Mouse (Mus musculus) megakaryocyte-erythroid progenitor cell, adult 5-6 weeks (primary cell): Measurements from ENCODE around the gene Abcc10. TPM values are rescaled to one million over a fixed set of nuclear protein-coding genes. Genes with fewer than 3 reads are reported as not detected.

Source experiments
- ATAC-seq: replicated peaks from 2 replicates; pipeline ENCODE4 v1.8.0; 2016; ENCODE audit warnings: mild to moderate bottlenecking, inconsistent platforms; ENCODE audit not compliant: severe bottlenecking, poor library complexity, low FRiP score, low TSS enrichment
- total RNA-seq, 2 experiments: library from RNA; stranded (forward) in 1 of 2; stranded (reverse) in 1 of 2; fragments of 200-1000, 215-1000 nt in 1 of 2; fragments of >200 nt in 1 of 2; fragmentation: Nextera tagmentation in 1 of 2; gene quantifications; 2 replicates each; pipeline ENCODE4 v1.2.3; 2014 to 2017

Gene Abcc10
- total RNA-seq, 2 experiments from 2014 or later = 1.6 to 5.8 TPM

DNA sequence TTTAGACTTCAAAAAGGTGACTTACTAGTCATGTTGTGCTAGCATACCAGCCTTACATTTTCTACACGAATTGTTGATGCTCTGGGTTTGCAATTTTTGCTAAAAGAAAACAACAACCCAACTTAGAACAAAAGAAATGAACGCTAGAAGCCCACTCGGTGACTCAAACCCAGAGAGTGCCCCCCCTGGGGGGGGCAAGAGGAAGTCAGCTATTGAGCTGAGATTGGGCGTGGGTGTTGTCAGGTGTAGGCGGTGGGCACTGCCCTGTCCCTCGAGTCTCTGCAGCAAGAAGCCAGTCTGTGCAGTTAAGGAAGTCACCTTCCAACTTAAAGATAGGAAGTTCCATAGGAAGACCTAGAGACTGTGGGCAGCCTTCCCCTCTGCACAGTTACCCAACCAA lies 31.6 kb downstream of the Abcc10 start:
- ATAC-seq = no peak

DNA sequence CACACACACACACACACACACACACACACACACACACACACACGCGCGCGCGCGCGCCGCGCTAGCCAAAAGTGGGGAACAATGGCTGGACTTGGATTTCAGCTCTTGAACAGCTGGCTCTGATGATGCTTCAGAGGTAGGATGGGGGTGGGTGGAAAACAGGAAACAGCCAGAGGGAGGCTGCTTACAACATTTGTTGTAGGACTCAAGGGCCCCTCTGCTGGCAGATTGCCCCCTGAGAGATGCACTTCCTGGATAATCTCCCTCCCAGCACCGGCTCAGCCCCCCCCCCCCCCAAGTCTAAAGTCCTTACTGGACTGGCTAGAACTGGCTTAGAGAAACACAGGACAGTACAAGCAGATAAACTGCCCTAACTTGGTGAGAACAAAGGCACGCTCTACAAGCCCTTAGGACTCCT lies 40.5 kb downstream of the Abcc10 start:
- no peak for ATAC-seq

DNA sequence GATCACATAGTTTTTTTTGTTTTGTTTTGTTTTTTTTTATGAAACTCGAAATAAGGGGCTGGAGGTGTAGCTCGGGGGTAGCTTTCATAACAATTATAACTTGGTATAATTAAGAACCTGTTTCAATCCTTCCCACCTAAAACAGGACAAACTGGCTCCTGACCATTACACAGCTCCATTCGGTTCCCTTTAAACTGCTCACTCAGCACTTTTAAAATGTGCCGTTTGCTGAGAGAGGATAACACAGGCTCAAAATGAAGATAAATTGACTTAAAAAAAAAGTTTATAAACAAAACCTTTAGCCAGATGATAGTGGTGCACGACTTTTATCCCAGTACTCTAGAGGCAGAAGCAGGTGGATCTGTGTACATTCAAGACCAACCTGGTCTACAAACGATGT lies 42.7 kb downstream of the Abcc10 start:
- ATAC-seq = no peak

DNA sequence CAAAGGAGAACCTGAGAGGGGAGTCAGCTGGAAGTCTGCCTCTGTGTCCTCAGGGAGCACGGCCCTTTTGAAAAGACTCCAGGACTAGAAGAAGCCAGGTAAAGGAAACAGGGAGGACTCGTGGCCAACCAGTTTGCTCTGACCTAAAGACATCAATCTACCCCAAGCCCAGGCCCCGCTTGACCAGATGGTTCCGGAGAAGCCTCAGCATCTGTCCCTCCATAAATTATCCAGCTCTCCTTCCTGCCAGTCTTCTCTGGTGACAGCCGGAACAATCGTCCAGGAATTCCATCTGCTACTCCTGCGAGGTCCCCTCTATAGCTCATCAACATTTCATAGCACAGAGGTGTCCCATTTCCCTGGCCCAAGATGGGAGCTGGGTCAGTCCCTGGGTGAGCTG lies 43.5 kb downstream of the Abcc10 start:
- ATAC-seq = no peak

DNA sequence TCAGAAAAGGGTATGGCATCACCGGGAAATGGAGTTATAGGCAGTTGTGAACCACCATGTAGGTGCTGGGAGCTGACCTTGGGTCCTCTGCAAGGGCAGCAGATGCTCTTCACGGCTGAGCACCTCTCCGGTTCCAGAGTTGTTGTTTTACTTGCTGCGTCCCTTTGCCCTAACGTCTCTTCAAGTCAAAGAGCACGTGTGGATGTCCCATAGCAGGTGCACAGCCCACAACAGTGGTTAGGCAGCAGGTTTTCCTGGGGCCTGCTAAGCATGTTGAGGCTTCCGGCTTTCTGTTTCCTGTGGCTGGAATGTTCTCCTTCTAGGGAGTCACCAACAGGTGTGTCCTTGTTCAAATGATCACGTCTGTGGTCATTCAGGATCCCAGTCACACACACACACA lies 44.2 kb downstream of the Abcc10 start:
- ATAC-seq = no peak

DNA sequence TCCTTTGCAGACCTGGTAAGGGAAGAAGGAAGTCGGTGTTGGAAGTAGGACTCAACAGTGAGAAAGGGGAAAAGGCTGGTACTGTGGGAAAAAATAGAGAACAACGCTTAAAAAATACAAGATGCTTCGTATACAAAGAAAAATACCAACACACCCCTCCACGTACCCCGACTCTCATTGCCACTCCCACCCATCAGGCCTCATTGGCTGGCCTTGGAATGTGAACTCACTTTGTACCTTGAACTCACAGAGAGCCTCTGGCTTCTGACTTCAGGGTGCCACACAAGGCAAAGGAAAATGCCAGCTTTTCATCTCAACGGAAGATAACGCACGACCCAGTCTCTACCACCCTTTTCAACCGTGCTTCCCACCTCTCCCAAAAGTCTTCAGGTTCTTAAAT lies 45.0 kb downstream of the Abcc10 start:
- no peak for ATAC-seq

DNA sequence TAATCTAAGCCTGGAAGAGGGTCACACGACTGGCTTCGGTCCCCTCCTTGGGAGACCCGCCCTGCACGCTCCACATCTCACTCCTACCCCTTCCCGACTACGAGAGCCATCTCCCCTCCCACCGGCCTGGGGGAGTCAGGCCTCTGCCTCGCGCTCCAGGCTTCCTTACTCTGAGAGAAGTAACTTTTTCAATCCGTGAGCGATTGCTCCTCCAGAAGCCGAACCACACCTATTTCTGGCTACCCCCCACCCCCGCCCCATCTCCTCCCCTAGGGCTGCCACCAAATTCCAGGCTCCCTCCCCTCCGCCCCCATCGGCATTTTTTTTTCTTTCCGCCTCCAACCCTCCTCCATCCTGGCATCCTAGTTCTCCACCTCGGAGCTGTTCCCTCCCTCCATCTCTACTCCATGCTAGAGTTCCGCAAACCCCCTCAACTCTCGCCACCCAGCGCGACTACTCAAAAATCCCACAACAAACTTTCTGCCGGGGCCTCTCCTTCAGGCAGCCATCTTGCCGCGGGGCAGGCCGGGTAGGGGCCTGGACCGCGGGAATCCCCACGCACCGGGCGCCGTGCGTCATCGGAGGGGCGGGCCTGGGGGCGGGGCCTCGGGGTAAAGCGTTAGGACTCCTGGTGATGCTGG lies 45.5 kb downstream of the Abcc10 start, which contains the start of gene Tjap1:
Tjap1 (minus strand) TSS at position 544 of the 641 bp plus-strand sequence.
- ATAC-seq = peak; percentile 88

DNA sequence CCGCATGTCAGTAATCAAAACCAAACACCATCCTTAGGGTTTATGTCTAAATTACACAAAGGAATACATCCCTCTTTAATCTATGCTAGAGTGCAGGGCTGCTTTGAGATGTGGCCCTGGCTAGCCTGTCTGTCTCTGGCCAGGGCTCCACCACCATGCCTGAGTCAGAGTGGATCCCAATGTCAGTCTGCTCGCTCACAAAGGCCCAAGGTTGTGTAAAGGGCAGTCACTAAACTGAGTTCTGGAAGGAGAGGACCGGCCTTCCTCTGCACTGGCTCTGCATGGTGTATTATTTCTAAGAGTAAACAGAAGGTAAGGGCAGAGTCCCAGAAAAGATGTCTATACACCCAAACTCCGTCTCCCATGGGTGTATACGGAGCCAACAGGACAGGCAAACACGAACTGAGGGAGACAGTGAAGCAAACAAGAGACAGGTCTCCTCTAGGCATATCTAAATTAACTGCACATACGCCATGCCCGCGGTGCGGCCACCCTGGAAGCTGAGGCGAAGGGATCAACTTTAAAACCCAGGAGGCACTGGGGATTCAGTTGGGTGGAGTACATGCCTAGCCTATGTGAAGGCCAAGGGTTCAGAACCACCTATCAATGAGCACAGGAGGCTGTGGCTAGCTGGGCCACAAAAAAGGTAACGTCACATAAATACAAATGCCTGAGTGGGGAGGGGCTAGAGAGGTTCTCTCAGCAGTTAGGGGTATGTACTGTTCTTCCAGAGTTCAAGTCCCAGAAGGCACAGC lies 50.0 kb downstream of the Abcc10 start:
- ATAC-seq = no peak

GRCm38 (mm10) chr17:46277586-46277985 lies 50.6 kb downstream of the Abcc10 start:
- ATAC-seq = no peak

GRCm38 (mm10) chr17:46275506-46275905 lies 52.6 kb downstream of the Abcc10 start:
- no peak for ATAC-seq

GRCm38 (mm10) chr17:46275034-46275433 lies 53.1 kb downstream of the Abcc10 start:
- no peak for ATAC-seq

- no peak for ATAC-seq
These were observed 53.7 kb downstream of the Abcc10 start for GRCm38 (mm10) chr17:46274465-46274864.

DNA sequence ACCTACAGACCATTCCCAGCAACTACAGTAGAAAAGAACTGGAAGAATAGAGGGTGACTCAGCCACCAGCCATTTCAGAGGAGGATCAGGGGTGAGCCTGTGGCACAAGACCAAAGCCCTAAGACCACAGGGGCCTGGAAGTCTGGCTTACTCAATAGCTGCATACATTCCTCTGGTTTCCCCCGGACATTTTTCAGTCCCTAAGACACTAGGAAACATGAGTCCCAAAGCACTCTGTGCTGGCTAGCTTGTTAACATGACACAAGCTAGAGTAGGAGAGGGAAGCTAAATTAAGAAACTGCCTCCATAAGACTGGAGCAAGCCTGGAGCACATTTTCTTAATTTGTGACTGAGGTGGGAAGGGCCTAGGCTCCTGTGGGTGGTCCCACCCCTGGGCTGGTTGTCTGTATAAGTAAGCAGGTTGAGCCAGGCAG lies 54.3 kb downstream of the Abcc10 start:
- no peak for ATAC-seq

- ATAC-seq = no peak
These were observed 55.5 kb downstream of the Abcc10 start for GRCm38 (mm10) chr17:46272675-46273074.

- no peak for ATAC-seq
These were observed 56.1 kb downstream of the Abcc10 start for GRCm38 (mm10) chr17:46272058-46272457.

DNA sequence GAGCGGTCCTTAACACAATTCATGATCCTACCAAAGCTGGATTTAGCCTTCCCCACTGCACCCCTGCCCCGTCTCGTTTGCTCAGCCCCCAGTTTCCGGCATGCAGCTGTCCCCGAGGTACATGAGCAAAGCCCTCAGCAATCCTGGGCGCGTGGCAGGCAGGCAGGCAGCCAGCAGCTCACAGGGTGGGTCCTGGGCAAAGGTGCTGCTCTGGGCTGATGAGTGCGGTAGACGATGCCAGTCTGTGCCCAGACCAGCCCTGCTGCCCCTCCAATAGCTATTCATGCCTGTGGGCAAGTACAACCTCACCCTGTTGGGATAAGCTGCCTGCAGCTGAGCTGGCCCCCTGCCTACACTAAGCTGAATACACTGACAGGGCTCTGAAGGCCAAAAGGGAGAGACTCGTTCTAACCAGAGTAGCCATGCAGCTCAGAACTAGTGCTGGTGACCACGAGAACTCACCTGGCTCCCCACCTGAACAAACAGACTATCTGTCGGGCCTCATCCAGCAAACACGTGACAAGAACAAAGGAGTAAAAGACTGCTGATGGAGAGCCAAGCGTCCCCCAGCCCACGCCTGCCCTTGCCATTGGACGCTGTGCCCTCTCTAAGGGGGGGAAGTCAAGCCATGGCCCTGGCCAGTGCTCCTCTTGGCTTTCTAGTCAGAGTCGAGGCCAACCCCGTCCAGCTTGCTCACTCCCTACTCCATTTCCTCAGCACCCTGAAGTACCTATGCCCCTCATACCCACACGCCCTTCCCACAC lies 58.2 kb downstream of the Abcc10 start:
- ATAC-seq = no peak

- no peak for ATAC-seq
These were observed 60.0 kb downstream of the Abcc10 start for GRCm38 (mm10) chr17:46268026-46268720.

- ATAC-seq = no peak
These were observed 60.6 kb downstream of the Abcc10 start for GRCm38 (mm10) chr17:46267511-46267910.

- no peak for ATAC-seq
These were observed 61.2 kb downstream of the Abcc10 start for GRCm38 (mm10) chr17:46266986-46267385.
